Mouse (Mus musculus): ENCODE measurements at regions not wholly inside any gene's neighbourhood (a gene's known extent, or its start where the extent isn't known, plus 50 kb on each side); places are given as distances from the start of the nearest gene placed in this dataset.
A peak's percentile ranks its signal among the peaks of the same experiment; 100 is the strongest.

DNA sequence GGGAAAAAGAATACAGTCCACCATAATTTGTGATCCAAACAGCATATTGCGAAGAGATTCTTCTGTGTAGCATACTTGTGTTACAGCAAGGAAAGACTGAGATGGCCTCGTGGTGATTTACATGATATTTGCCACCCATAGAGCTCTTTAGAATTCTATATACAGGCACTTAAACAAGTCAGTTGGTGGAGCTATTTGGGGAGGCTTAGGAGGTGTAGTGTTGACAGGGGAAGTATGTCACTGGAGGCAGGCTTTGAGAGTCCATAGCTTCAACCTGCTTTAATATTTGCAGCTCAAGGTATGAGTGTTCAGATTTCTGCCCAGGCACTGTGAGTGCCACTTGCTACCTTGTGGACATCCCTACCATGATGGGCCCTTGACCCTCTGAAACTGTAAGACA lies 187.3 kb downstream of the Ostf1 start:
- no peak for DNase-seq (ENCODE audit: low spot score in 2 of 2)

DNA sequence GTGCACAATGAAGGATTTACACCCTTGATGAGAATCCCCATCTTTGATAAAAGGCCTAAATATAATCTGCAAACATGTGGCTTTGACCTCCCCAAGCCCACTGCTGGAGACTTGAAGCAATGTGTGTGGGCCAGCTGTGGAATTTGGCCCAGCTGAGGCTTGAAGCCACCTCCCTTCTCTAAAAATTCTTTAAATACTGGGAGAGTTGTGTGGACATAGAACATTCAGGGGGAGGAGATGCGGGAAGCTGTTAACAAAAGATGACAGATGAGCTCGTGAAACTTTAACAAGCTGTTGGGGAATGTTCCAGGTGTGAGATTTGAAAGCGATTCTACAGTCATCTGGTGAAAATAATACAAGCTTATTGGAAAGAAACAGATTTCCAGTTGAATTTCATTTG lies 195.3 kb downstream of the Ostf1 start:
- DNase-seq (ENCODE audit: low spot score in 2 of 2), result no peak

DNA sequence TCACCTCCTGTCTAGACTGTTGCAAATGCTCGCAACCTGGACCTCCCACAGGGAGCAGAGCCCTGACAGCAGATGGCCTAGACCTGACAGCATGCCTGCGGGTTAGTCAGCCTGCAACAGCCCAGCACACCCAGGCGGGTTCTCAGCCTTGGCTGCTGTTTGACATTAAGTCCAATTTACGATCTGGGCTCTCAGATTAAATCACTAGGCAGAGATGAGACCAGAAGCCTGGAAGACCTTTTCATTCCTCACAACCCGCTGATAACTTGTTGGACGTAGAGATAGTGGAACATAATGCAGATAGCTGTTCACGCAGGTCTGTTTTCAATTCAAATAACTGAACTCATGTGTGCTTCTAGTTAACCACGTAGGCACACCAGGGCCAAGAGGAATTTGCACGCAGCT lies 211.2 kb downstream of the Ostf1 start:
- DNase-seq (ENCODE audit: low spot score in 2 of 2), result no peak

DNA sequence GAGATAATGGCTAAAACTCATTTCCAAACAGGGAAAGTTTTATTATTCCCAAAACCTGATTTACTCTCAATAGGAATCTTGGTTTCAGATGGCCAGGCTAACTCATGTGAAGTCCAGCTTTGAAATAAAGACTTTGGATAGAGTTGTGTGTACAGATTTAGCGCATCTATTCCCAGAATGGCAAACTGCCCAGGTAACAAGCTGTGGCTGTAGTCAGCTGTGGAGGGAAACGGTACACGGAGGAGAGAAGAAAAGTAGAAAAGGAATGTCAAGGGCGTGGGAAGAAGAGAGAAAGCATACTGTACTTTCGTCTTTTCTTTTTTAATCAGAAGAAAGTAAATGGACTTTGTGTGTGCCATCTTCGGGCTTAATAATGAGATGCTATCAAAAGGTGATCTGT lies 213.1 kb downstream of the Ostf1 start:
- DNase-seq (ENCODE audit: low spot score in 2 of 2), result no peak

DNA sequence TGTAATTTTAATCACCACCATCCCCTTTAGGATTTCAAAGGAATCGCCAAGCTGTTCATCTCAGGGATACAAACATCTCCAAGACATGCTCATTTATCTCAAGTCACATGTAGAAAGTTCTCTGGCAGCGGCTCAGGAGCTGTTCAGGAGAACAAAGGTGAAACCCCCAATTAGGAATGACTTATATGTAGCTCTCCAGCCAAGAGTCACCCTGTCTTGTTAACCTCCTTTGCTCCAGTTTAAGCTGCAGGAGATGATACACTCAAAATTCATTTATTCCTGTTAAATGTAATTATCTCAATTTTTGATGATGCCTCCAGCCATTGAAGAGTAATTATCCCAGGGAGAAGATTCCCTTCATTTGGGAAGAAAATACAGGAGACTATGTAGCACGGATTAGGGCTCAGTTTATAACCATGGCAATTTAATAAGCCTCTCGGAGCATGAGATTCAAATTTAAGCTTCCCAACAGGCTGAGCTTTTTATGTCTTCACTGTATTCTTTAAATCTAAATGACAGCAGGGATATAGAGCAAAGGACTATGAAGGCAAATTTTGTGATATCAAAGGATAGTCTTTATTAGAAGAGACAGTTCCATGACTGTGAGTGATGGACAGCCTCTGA lies 254.0 kb downstream of the Ostf1 start:
- DNase-seq (ENCODE audit: low spot score in 2 of 2), result no peak

DNA sequence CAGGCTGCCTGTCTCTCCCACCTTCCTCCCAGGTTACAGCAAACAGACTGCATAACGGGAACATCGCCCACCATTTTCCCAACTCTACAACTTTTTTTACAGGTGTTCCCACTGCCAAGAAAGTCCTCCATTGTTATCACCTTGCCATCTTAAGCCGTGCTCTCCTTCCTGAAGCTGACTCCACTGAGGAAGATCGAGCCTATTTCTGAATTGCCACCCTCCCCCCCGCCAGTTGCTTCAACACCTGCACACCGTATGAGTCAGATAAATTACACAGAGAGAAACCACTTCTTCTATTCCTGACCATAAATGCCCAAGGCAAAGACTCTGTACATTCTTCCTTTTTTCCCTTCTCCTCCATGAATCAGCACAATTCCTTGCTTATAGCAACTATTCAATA lies 263.0 kb downstream of the Ostf1 start:
- peak; percentile 3 to 13 for DNase-seq (ENCODE audit: low spot score in 2 of 2)

DNA sequence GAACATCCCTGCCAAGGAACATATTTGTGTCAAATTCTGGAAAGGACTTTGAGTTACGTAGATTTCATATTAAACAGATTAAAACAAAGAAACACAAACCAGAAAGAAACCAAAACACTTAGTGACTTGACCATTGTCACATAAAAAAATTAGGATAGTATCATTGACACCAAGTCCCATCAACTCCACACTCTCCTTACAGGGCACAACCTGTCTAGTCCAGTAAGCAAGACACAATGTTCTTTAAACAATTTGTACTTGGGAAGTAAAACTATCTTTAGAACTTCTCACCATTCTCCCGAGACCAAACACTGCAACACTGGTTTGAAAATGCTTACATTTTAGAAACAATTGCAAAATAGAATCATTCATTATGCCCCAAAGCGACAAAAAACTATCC lies 277.7 kb downstream of the Ostf1 start:
- DNase-seq (ENCODE audit: low spot score in 2 of 2), result no peak

DNA sequence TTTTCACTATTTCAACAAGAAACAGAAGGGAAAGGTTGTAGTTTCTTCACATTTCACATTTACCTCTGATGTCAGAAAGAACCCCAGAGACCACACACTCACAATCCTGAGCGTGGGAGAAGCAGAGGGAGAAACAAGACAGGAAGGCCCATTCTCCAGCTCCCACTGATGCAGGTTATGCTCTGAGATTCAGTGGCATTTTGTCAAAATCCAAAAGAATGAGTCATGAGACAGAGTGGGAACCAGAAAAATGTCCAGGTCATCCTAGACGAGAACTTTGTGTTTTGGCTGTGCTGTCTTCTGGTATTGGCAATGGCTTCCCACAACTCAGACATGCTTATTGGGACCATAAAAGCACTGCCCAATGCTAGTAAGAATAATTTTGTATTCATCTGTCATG lies 285.9 kb downstream of the Ostf1 start:
- DNase-seq (ENCODE audit: low spot score in 2 of 2), result no peak

DNA sequence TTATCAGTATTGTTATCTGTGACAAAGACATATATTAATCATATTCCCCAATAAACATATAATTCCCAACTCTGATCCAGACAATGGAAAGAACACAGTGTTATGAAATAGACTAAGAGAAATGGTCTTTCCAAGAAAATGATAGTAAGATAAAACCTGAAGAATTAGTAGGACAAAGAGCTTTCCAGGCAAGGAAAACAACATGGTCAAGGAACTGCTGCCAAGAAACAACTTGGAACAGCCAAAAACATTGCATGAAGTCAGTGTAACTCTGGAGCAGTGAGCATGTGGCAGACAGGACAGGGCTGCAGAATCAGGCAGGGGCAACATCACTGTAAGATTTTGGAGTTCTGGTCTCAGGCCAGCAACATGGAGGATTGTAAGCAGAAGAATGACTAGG lies 288.0 kb downstream of the Ostf1 start:
- DNase-seq (ENCODE audit: low spot score in 2 of 2), result no peak

DNA sequence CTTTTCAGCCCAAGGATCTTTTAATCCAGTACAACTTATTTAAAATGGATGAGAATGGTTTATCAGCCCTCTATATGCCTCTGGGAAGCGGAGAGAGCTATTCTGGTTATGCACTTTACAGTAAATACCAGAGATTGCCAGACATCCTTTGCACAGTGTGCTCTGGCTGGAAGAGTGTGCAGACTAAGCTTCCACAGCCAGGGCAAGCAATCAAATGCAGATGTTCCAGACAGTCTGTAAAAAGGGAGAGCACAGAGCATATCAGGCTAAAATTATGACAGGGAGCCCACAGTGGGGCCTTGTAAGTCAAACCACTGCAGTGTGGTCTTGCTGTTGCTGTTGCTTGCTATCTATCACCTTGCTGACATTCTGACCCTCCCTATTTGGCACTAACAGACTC lies 288.6 kb downstream of the Ostf1 start:
- DNase-seq (ENCODE audit: low spot score in 2 of 2), result no peak

DNA sequence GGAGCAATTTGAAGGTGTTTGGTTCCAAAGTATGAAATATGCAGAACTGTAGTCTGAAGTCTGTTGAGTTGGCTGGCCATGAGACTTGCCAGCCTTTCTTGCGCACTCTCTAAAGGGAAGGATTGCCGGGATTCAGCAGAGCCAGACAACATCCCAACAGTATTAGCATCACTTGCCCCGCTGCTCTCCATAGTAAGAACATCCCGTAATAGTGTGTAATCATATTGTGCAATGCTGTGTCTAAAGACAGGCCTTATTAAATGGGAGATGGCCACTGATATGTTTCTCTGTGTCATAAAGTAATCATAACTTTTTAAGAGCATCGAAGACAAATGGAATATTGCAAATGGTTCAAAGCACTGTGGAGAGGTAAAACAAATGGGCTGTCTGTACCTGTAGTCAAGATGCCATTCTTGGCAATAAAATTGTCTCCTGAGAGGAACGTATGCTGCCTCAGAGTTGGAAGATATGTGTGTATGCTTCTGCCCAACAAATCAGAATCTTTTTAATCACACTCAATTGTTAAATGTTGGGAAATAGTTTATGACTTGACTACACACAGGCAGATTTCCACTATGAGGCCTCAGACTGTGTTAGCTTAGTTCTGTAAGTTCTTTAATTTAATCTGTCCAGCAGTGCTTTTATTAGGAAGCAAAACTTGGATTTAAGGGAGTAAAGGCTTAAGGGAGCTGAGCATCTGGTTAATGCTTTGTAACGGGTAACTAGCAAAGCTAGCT lies 293.6 kb downstream of the Ostf1 start:
- DNase-seq (ENCODE audit: low spot score in 2 of 2), result no peak

DNA sequence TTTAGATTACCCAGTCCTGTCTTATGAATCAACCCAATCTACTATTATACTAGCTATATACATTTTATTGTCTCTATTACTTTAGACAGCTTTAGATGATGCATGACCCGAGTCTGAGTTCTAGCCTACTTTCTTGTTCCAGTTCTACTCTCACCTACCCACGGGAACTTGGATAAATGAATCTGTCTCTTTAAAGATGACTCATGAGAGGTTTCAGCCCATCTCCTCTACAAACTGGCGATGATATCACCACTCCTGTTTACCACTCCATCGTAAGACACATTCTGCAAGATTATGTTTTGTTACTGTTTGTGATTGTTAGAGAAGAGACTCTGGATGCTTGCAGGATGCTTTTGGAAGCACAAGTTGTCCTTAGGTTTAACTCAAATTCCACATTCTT lies 295.0 kb downstream of the Ostf1 start:
- DNase-seq (ENCODE audit: low spot score in 2 of 2), result no peak

DNA sequence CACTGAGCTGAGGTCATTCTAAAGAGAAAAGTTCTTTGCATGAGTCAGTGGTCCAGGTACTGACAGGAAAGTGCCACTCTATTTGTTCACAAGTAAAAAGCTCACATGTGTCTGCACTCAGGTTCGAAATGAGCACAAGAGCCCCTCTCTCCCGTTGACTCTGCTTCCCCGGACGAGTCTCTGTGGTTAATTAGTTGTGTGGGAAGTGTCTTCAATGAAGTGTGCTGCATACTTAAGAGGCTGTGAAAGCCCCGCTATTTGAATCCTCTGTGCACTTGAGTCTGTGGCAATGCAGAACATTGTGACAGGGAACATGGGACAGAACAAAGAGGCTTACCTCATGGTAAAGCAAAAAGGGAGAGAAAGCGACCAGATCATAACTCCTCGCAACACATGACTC lies 297.0 kb downstream of the Ostf1 start:
- DNase-seq (ENCODE audit: low spot score in 2 of 2), result no peak

DNA sequence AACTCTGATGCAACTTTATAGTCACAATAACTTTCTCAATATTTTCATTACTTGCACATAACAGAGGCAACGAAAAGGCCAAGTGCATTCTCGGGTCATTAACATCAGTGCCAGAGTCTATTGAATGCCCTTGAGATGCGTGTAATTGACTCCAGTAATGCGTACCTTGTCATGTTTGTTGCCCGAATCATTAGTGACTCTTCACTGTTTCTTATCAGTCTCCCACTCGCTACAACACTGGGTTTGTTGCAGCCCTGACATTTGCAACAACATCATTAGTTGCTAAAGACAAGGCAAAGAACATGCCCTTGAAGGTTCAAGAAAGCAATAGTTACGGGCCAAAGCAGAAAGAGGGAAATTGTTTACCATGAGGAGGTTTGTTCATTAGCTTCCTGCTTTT lies 299.8 kb downstream of the Ostf1 start:
- no peak for DNase-seq (ENCODE audit: low spot score in 2 of 2)

DNA sequence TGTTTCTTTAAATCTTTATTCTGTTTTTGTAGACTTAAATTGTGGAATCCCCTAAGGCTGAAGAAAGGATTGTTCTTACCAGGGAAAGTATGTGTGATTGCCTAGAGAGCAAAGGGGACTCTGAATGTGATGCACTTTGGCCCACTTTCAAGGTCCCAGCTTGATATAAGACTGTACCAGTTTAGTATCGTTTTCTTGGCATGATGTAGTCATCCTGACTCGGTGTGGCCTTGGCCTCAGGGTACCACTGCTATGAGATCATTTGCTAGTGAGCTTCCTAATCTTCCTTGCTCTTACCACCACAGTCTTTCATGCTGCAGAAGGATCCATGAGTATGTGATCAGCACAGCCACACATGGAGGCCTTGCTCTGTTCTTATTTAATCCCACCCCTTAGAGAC lies 302.2 kb downstream of the Ostf1 start:
- DNase-seq (ENCODE audit: low spot score in 2 of 2), result no peak

DNA sequence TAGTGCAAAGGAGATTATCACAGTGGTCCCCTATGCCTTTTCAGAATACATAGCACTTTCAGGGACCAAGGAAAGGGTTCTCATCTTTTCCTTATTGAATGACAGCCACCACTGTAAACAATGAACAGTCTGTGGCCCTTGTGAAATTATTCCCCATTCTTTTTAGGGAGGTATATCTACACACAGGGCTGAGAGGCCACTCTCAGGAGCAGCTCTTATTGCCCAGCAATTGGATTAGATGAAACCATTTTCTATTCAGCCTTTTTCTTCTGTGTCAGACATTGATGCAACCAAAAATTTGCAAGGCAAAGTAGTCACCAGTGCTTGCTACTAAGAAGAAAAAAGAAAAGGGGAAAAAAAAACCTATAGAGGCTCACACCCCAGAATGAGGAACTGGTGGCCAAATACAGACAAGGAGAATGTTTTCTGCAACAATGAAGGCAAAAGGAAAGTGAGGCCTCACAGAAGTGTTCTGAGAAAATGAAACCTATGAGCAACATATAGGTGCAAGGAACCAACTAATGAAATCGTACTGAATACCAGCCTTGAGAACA lies 313.2 kb downstream of the Ostf1 start:
- DNase-seq (ENCODE audit: low spot score in 2 of 2), result no peak

DNA sequence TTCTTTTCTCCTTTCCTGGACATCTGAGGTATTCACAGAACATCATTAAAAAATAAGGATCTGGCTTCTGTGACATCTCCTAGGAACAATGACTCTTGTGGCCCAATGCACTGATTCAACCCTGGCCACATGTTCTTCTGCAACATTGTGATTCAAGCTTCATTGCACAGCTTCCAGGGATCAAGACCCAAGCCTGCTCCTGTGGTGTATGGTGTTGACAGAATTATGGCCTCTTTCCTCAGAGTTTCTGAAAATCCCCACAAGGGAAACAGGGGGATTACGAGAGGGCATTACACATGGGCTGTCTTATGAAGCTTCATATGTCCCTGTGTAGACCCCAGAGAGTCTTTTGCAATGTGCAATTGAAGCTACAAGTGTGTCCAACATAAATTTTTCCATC lies 358.2 kb downstream of the Ostf1 start:
- DNase-seq (ENCODE audit: low spot score in 2 of 2), result no peak

DNA sequence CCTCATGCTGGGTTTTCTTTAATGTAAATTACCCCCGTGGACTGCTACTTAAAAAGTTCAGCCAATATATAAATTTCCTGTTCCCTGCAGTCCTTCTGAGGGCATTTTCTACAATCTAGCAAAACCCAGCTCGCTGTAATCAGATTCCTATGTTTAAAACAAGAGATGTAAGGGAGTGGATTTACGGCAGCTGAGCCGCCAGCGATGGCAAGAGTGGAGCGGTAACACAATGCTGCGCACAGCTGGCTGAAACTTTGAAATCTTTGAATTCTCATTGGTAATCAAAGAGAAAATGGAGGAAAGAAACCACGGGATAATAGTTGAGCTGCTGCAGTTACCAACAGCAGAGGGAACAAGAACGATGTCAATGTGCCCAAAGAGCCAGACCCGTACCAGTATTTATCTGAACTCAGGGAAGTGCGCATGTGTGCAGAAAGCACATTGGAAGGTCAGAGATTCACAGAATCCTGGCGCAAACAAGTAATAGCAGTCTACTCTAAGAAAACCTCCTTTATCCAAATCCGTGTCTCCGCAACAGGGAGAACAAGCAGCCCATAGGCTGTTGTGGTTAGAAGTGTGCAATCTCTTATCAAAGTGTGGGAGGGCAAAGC lies 376.4 kb downstream of the Ostf1 start:
- no peak for DNase-seq (ENCODE audit: low spot score in 2 of 2)

DNA sequence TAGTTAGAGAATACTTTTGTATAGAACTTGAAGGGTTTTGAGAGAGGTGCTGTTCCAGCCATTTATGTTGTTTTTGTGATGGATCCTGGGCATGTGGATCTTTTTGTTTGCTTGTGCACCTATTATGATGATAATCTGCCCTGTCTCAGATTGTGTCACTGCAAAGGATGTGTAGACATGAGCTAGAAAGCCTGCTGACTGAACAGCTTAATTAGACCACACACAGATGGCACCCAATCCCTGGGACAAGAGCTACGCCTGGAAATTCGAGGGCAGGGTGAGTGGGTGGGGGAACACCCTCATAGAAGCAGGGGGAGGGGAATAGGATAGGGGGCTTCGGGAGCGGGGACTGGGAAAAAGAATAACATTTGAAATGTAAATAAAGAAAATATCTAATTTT lies 378.3 kb downstream of the Ostf1 start:
- no peak for DNase-seq (ENCODE audit: low spot score in 2 of 2)

Measured in layer of hippocampus, adult 8-10 months (tissue).